Mouse (Mus musculus): Measurements from ENCODE around the gene Akap8l.

DNA sequence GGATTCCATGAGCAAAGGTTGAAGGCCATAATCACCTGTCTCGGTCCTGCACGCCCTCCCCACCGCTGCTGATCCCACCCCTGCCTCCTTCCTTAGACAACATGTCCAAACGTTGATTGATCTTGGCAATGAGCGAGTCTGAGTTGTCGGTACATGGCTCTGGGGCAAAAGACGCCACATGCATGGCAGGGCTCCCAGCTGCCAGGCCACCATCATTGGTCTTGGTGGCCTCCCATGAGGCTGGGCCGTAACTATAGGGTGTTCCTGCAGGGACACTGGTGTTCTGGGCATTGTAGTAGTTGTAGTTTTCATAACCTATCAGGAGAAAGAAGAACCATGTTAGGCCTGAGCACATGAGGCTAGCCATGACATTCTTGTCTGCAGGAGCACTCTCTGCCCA, 33.4 kb downstream of the Akap8l start:
- TF ChIP-seq GATA1 (IDR thresholded peaks at IDR 0.05; ENCODE audit: low read length) (no peak), TAL1 (IDR thresholded peaks at IDR 0.05; ENCODE audit: low read length) (no peak)

Measured in erythroblast, embryonic 14.5 days (primary cell).